Mouse (Mus musculus) kidney, postnatal 10 days (tissue): Measurements from ENCODE around the gene Pdia2.

Experiments used
- DNase-seq: peaks from one replicate; pipeline ENCODE4 v3.0.0; 2021; ENCODE audit warnings: mixed read lengths

Gene Pdia2

DNA sequence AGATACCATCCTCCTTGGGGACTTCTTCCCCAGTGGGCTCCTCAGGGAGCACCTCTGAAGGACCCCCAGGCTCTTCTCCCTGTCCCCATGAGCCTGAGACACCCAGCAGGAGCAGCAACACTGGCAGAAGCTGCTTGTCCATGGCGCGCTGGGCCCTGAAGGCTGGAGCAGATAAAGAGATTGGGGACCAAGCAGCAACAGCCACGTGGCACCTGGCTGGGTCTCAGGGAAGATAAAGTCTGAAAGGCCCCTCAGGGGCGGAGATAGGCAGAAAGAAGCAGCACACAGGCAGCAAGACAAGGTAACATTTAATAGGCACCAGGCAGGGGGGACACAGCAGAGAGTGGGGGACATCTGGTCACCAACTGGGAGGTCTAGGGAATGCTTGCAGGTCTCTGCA lies at the start of gene Pdia2:
Gene Pdia2 (minus strand): TSS at position 196 of the 400 bp plus-strand sequence.
- DNase-seq: no peak

GRCm38 (mm10) chr17:26244101-26244841 lies 45.4 kb upstream of the Pdia2 start, which contains the start of gene Fam234a:
Gene Fam234a (minus strand): TSS chr17:26244242.
- peak; percentile 98 for DNase-seq

DNA sequence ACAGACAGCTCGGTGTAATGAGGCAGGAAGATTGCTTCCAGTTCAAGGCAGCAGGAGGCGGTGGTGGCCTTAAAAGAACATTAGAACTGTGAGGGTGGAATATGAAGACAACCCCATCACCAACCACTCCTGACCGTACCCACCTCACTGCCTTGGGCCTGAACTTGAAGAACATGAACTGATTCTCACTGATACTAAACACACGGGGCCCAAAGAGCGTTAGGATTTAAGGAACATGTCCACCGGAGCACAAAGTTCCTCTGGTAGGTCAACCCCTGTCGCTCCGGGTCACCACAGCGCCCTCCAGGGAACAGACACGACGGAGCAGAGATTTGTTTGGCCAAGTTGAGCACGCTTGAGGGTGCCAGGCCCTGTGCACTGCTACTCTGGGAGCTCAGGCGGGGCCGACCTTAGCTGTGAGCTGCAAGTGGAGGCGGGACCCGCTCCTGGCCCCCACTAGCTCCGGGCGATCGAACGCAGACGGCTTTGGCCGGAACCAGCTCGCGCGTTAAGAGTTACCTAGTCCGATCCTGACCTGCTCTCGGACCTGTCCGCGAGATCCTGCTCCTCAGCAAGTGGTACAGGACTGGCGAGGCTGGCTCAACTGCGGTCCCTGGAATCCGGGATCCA lies 44.7 kb upstream of the Pdia2 start:
- DNase-seq: peak; percentile 81

GRCm38 (mm10) chr17:26240990-26241389 lies 42.1 kb upstream of the Pdia2 start:
- no peak for DNase-seq

DNA sequence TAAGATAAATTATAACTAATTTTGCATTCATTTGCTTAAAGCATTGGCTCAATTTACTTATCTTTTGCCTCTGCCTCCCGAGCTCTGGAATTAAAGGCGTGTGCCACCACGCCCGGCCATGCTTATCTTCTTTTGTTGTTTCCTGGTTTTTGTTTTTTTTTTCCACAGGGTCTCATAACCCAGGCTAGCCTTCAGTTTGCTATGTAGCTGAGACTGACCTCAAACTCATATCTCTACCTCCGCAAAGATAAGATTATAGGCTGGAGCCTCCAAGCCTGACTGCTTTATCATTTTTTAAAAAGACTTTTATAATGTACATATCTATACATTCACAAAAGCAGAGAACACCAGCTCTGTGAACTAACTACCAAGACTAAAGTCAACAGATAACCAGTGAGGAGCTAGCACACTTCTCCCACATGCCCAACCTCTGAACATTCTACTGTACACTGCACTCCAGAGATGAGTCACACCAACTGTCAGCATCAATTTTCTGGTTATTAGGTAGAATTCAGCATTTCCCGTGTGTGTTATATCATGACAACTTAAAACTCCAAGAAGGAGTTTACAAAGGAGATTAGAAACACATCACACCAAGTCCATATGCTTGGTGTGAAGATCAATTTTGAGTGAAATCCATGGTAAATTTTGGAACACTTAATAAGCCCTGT lies 41.4 kb upstream of the Pdia2 start:
- no peak for DNase-seq

DNA sequence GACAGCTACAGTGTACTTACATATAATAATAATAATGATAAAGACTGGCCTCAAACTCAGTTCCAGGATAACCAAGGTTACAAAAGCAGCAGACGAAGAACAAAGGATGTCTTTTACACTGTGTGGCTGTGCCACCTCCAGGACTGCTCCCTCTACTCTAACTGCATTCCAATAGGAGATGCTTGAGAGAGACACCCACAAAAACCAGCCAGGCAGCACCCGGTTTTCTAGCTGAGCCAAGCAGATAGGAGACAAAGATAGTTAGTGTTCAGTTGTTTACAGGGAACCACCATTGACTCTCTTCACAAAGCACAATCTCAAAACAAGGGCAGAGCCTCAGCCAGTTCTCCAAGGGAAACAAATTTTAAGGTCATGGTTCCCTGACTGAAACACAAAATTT lies 40.7 kb upstream of the Pdia2 start:
- DNase-seq: no peak

- DNase-seq: no peak
Observed at GRCm38 (mm10) chr17:26237667-26238066, 38.8 kb upstream of the Pdia2 start.

DNA sequence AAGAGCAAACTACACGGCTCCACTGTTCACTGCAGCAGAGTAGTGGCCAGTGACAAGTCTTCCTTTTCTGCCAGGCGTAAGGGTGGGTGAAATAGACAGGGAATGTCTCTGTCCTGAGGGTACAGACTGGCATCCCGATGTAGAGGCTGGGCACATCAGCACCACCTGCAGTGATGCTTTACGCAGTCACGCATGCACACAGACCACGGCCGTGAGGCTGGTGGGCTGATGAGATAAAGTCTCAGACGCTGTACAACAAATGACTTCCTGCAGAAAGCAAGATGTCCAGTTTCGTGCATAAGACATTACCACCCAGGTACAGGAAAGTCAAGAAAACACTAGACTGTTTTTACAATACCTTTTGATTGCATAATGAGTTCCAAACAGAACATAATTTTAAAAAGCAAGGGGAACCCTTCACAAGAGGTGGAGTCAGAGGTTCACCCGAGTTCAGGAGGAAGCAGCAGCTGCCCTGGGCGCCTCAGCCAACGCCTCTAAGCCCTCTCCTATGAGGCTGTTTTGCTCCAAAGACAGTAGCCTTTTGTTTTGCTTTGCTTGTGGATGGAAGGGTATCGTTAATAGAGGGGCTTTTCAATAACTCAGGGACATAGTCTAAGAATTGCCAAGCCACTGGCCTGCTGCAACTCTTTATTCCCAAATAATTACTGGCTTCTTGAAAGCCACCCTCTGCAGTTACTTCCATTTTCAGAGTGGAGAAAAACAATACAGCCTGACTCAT lies 36.4 kb upstream of the Pdia2 start:
- DNase-seq: no peak

DNA sequence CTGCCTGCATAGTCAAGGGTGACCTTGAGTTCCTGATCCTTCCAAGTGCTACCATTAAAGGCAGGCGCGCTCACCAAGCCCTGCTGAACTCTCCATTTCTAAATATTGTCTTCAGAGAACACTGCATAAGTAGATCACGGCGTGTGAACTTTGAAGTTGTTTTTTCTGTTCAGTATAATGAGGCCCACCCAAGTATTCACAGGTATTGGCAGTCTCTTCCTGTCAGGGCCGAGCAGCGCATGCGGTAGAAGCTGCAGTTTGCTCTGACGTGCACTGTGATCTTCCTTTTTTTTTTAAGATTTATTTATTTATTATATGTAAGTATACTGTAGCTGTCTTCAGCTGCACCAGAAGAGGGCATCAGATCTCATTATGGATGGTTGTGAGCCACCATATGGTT lies 35.5 kb upstream of the Pdia2 start:
- DNase-seq: no peak

DNA sequence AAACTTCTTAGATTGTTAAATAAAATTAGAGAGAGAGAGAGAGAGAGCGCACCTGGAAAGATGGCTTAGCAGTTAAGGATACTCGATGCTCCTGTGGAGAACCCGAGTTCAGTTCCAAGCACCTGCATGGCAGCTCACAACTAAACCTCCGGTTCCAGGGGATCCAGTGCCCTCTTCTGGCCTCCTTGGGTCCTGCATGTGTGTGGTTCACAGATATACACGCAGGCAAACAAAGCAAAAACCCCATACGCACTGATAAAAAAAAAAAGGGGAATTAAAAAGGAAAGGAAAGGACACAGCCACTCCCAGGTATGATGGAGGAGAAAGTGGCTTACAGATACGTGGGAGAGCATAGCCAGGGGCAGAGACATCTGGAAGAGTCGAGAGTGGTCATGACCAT lies 34.0 kb upstream of the Pdia2 start:
- DNase-seq: no peak

DNA sequence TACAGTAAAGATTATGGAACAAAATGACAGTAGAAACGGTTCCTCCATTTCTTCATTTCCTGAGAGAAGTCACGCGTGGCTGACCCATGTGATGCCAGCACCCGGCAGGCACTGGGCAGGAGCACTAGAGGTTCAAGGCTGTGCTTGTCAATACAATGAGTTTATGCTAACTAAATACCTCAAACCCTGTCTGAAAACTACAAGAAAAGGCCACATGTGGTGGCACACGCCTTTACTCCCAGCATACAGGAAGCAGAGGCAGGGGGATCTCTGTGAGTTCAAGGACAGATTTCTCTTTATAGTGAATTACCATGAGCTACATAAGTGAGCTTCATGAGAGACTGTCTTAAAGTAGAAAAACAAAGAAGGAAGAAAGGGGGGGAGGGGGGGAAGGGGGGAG lies 32.3 kb upstream of the Pdia2 start:
- no peak for DNase-seq

DNA sequence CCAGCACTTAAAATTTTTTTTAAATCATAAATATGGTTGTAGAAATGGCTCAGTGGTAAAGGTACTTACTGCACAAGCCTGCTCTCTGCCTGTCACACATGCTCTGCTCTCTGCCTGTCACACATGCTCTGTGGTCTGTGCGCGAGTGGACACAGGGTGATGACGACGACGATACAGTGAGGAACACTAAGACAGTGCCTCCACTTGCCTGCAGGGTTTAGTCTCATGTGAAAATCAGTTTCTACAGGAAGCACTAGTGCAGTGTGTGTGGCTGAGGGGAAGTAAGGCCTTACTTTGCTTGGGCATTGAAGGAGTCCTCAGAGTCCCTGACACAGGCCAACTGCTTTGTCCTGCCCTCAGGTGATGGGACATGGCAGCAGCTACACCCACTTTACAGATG lies 30.9 kb upstream of the Pdia2 start:
- DNase-seq: no peak

DNA sequence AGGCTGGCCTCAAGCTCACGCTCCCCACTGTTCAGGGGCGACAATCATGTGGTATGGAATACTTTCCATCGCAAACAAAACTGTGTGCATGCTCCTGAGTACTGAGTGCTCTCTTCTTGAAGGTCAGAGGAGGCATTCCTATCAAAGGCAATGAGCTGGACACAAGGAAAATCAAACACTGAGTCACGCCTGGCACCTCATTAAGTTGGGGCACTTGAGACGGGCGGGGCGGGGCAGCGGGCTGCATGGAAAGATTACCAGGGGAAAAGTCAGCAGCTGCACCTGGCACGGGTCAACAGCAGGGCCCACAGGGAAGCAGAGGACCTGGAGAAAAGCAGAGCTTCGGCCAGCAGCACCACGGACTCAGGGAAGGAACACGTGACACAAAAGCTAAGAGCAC lies 26.3 kb upstream of the Pdia2 start:
- DNase-seq: peak; percentile 58

GRCm38 (mm10) chr17:26221508-26221907 lies 22.6 kb upstream of the Pdia2 start:
- no peak for DNase-seq

GRCm38 (mm10) chr17:26212681-26213080 lies 13.8 kb upstream of the Pdia2 start:
- no peak for DNase-seq

GRCm38 (mm10) chr17:26212241-26212640 lies 13.4 kb upstream of the Pdia2 start:
- DNase-seq: no peak

DNA sequence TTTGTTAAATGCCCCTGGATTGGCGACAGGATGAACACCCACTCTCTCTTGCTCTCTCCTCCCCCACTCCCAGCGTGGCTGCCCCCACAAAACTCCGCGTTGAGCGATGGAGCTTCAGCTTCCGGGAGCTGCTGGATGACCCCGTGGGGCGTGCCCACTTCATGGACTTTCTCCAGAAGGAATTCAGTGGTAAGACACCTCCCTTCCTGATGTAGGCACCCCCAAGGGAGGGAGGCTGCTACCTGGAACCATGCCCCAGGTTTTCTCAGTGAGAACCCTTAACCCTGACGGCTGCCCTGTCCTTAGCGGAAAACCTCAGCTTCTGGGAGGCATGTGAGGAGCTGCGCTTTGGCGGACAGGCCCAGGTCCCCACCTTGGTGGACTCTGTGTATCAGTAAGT lies 8.8 kb upstream of the Pdia2 start, which contains the start of gene Arhgdig:
Gene Arhgdig (minus strand): TSS at position 101 of the 400 bp plus-strand sequence.
- no peak for DNase-seq

GRCm38 (mm10) chr17:26206392-26206791 lies 7.5 kb upstream of the Pdia2 start:
- DNase-seq: no peak

DNA sequence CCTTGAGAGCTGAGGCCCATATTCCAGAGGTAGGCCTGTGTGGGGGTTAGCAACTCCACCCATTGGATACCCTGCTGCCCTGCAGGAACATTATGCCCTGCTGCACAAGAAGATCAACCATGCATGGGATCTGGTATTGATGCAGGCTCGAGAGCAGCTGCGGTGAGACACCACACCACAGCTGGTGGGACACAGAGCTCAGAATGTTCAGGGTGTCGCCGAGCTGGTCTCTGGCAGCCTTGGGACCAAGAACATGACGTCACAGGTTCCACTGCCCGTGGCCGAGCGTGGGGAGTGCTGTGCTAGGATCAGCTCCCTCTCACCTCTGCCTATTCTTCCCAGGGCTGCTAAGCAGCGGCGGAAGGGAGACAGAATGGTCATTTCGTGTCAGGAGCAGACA lies 5.9 kb upstream of the Pdia2 start:
- DNase-seq: no peak

DNA sequence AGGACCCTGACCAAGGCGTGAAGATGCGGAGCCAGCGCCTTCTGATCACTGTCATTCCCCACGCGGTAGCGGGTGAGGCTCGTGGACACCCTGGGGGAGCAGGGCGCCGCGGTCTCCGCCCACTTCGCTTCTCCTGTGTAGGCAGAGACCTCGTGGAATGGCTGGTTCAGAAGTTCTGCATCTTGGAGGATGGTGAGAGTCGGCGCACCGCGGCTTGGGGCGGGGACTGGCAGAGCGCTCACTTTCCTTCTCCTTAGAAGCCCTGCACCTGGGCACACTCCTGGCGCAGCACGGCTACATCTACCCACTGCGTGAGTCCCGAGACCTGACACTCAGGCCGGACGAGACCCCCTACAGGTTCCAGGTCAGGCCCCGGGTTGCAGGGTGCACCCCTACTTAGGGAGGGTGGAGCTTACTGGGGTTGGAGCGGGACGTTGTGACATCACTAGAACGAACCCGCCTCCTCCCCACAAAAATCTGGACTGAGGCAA lies 4.5 kb upstream of the Pdia2 start:
- peak; percentile 45 for DNase-seq

GRCm38 (mm10) chr17:26202737-26203136 lies 3.9 kb upstream of the Pdia2 start, which contains the start of gene Rgs11:
Gene Rgs11 (plus strand): TSS chr17:26202951.
- DNase-seq: peak; percentile 58

GRCm38 (mm10) chr17:26201998-26202397 lies 3.1 kb upstream of the Pdia2 start:
- DNase-seq: no peak
